16 mouse cellular contexts compared by ENCODE assay signal in genomic region chr2:169926016-169926415, GRCm38 (mm10).
DNase-seq lines count a peak whose midpoint lies in the region; ATAC-seq and TF ChIP-seq lines count a peak whose summit lies in the region.
"Had no signal": no experiment of that assay in that cellular context is flagged by ENCODE, and none has a peak within 500 bp of the region (broad histone marks: within the 10 kb centered on the region; RNA-seq: fewer than 3 reads in every experiment).

No protein-coding gene starts in this region.

- H3K4me1 ChIP-seq in forebrain, embryonic 10.5 days: peaks cover 12% of the 10 kb centered on the region
- no peaks in the 10 kb centered on the region for H3K4me1 ChIP-seq in stomach, postnatal 0 days (replicated peaks; ENCODE audit: control insufficient read depth, insufficient read depth)

- no peak for TF ChIP-seq EP300 in stomach, postnatal 0 days (optimal IDR thresholded peaks at IDR 0.05)

- 92% methylated on average over 11 of the region's 11 CpGs for WGBS in forebrain, embryonic 10.5 days
- WGBS in stomach, postnatal 0 days: 72% methylated on average over 11 of the region's 11 CpGs

- no peak overlapping the region for H3K4me3 ChIP-seq in forebrain, embryonic 10.5 days
- H3K4me3 ChIP-seq in stomach, postnatal 0 days (ENCODE audit: low read depth, low read length): no peak overlapping the region
- H3K4me3 ChIP-seq: heart, adult 2 months; hindbrain, embryonic 13.5 days; limb, embryonic 15.5 days; midbrain, embryonic 15.5 days had no signal

- H3K4me2 ChIP-seq in stomach, postnatal 0 days (replicated peaks; ENCODE audit: low read depth): no peak overlapping the region
- H3K4me2 ChIP-seq: hindbrain, embryonic 13.5 days; limb, embryonic 15.5 days; lung, embryonic 14.5 days; midbrain, embryonic 15.5 days had no signal

- no peak for TF ChIP-seq CTCF in stomach, postnatal 0 days (IDR thresholded peaks at IDR 0.05; ENCODE audit: low read depth)

- no peak for ATAC-seq in stomach, postnatal 0 days (ENCODE audit: low FRiP score, low TSS enrichment)
- ATAC-seq: intestine, postnatal 0 days; midbrain, embryonic 15.5 days; Patski had no signal

- no peak overlapping the region for H3K9ac ChIP-seq in stomach, postnatal 0 days (ENCODE audit: low read length)
- H3K9ac ChIP-seq: hindbrain, embryonic 13.5 days; limb, embryonic 15.5 days; lung, embryonic 14.5 days; midbrain, embryonic 15.5 days had no signal

- H3K27ac ChIP-seq in forebrain, embryonic 10.5 days: no peak overlapping the region
- no peak overlapping the region for H3K27ac ChIP-seq in stomach, postnatal 0 days (replicated peaks)
- H3K27ac ChIP-seq: heart, adult 2 months; hindbrain, embryonic 13.5 days; limb, embryonic 15.5 days; midbrain, embryonic 15.5 days had no signal

- H3K9me3 ChIP-seq in forebrain, embryonic 10.5 days: no peaks in the 10 kb centered on the region
- H3K9me3 ChIP-seq in stomach, postnatal 0 days (ENCODE audit: control insufficient read depth, low read length): no peaks in the 10 kb centered on the region
- H3K9me3 ChIP-seq: hindbrain, embryonic 13.5 days; limb, embryonic 15.5 days; midbrain, embryonic 15.5 days had no signal

- H3K27me3 ChIP-seq in forebrain, embryonic 10.5 days (ENCODE audit: poor library complexity, severe bottlenecking): no peaks in the 10 kb centered on the region
- H3K27me3 ChIP-seq in stomach, postnatal 0 days (ENCODE audit: control insufficient read depth, insufficient read depth, low read length): no peaks in the 10 kb centered on the region
- H3K27me3 ChIP-seq: hindbrain, embryonic 13.5 days; limb, embryonic 15.5 days; midbrain, embryonic 15.5 days; Patski had no signal

- no peaks in the 10 kb centered on the region for H3K36me3 ChIP-seq in forebrain, embryonic 10.5 days (replicated peaks)
- H3K36me3 ChIP-seq in stomach, postnatal 0 days (ENCODE audit: control insufficient read depth, insufficient read depth, low read length): no peaks in the 10 kb centered on the region
- H3K36me3 ChIP-seq: hindbrain, embryonic 13.5 days; limb, embryonic 15.5 days; midbrain, embryonic 15.5 days had no signal

- peak; percentile 65 for DNase-seq in adrenal gland, postnatal 14 days
- no peak for DNase-seq in adrenal gland, adult 8-10 months
- DNase-seq in kidney, adult 9 months: peak; percentile 53
- no peak for DNase-seq in kidney, postnatal 4 days
- peak; percentile 49 for DNase-seq in MN1 (ENCODE audit: low spot score)
- peak; percentile 22 to 25 for DNase-seq in gastrocnemius, adult 8-10 months (ENCODE audit: low spot score in 2 of 2)
- DNase-seq in forebrain, embryonic 10.5 days (ENCODE audit: extremely low spot score, low spot score): no peak
- no peak for DNase-seq in stomach, postnatal 0 days (ENCODE audit: low spot score)
- DNase-seq: layer of hippocampus, adult 9-11 months; lung, embryonic 14.5 days had no signal

Comparison
In these comparisons a context has a peak if more than half of its experiments do, and no peak if none do; other contexts are left out.
1. DNase-seq: peak in adrenal gland, postnatal 14 days (single experiment), kidney, adult 9 months (single experiment), MN1 (single experiment) and gastrocnemius, adult 8-10 months (2 of 2); none in adrenal gland, adult 8-10 months (single experiment), kidney, postnatal 4 days (0 of 2), forebrain, embryonic 10.5 days (single experiment) and stomach, postnatal 0 days (single experiment).